Mouse (Mus musculus) embryonic facial prominence, embryonic 11.5 days (tissue): ENCODE measurements around the gene Ppp1r15b. TPM values are rescaled to one million over a fixed set of nuclear protein-coding genes. Genes with fewer than 3 reads are reported as not detected.

Experiments
- ATAC-seq: fragments of 200-750 bp; cut with Nextera tagmentation; replicated peaks from 2 replicates; pipeline ENCODE4 v1.8.0; 2017; ENCODE audit warnings: low read depth; ENCODE audit not compliant: insufficient number of reproducible peaks, low FRiP score, low TSS enrichment
- DNase-seq: peaks from one replicate; pipeline ENCODE4 v3.0.0-alpha.2; 2015; ENCODE audit warnings: low spot score
- H3K27ac ChIP-seq: fragments of 300-500 bp; sonication (generic); replicated peaks from 2 replicates; pipeline ENCODE4 v1.5.1; 2014; ENCODE audit warnings: mild to moderate bottlenecking, low read depth, low read length, control low read depth
- H3K27me3 ChIP-seq: fragments of 300-500 bp; sonication (generic); 2 replicates; pipeline ENCODE4 v1.6.1; 2014; ENCODE audit warnings: mild to moderate bottlenecking, low read length, moderate library complexity, mixed read lengths; ENCODE audit not compliant: control insufficient read depth, insufficient read depth
- H3K36me3 ChIP-seq: fragments of 300-500 bp; sonication (generic); replicated peaks from 2 replicates; pipeline ENCODE4 v1.6.1; 2014; ENCODE audit warnings: low read depth, mild to moderate bottlenecking, low read length, moderate library complexity, mixed read lengths; ENCODE audit not compliant: control insufficient read depth, insufficient read depth
- H3K4me1 ChIP-seq: fragments of 300-500 bp; sonication (generic); 2 replicates; pipeline ENCODE4 v1.6.1; 2014; ENCODE audit warnings: low read length, mixed read lengths; ENCODE audit not compliant: control insufficient read depth, insufficient read depth
- H3K4me2 ChIP-seq: fragments of 300-500 bp; sonication (generic); 2 replicates; pipeline ENCODE4 v1.6.1; 2014; ENCODE audit warnings: low read depth, mild to moderate bottlenecking, control low read depth, low read length, moderate library complexity
- H3K4me3 ChIP-seq: fragments of 300-500 bp; sonication (generic); 2 replicates; pipeline ENCODE4 v1.5.1; 2014; ENCODE audit warnings: low read depth, low read length, control low read depth
- H3K9ac ChIP-seq: fragments of 300-500 bp; sonication (generic); replicated peaks from 2 replicates; pipeline ENCODE4 v1.6.1; 2014; ENCODE audit warnings: mild to moderate bottlenecking, control low read depth, low read length
- H3K9me3 ChIP-seq: fragments of 300-500 bp; sonication (generic); replicated peaks from 2 replicates; pipeline ENCODE4 v1.6.1; 2016; ENCODE audit warnings: mild to moderate bottlenecking, low read length, inconsistent platforms, mixed read lengths; ENCODE audit not compliant: control insufficient read depth
- WGBS: fragments of 180-500 bp; shearing (Covaris S2); extraction: QIAGEN DNeasy Blood & Tissue Kit; methylation state at CpG from one replicate; pipeline ENCODE4 v1.1.7; 2014; 5-methylcytosine and 5-hydroxymethylcytosine counted together
- polyA plus RNA-seq: library from polyadenylated mRNA; unstranded; fragments of >200 nt; fragmentation: Nextera tagmentation; extraction: Ambion mirVana; gene quantifications from 2 replicates; pipeline ENCODE4 v1.2.1, GENCODE M21; 2014

Gene Ppp1r15b
- polyA plus RNA-seq, 1 experiment from 2014 or later, result 42.1 TPM

- H3K36me3 ChIP-seq, result no peaks in the 10 kb centered on the region
- DNase-seq, result no peak
- H3K27ac ChIP-seq, result no peak overlapping the region
Observed at GRCm38 (mm10) chr1:133088196-133088595, 42.7 kb upstream of the Ppp1r15b start.

GRCm38 (mm10) chr1:133089415-133089814, 41.5 kb upstream of the Ppp1r15b start:
- Histone ChIP-seq H3K4me2 (no peak overlapping the region), H3K36me3 (no peaks in the 10 kb centered on the region), H3K4me3 (no peak overlapping the region), H3K4me1 (no peaks in the 10 kb centered on the region), H3K9me3 (no peaks in the 10 kb centered on the region), H3K27ac (no peak overlapping the region), H3K9ac (no peak overlapping the region), H3K27me3 (no peaks in the 10 kb centered on the region)
- WGBS, result 82% methylated on average over 4 of the region's 4 CpGs
- no peak for DNase-seq
- no peak for ATAC-seq

More at GRCm38 (mm10) chr1:133088196-133088595, 42.7 kb upstream of the Ppp1r15b start:
- Histone ChIP-seq H3K4me2 (no peak overlapping the region), H3K27me3 (no peaks in the 10 kb centered on the region), H3K4me1 (peaks cover 2% of the 10 kb centered on the region; the same call in 1 of the 2 replicates), H3K9me3 (no peaks in the 10 kb centered on the region), H3K9ac (no peak overlapping the region), H3K4me3 (no peak overlapping the region)
- WGBS, result 84% methylated on average over 10 of the region's 10 CpGs
- ATAC-seq, result no peak

- no peaks in the 10 kb centered on the region for H3K9me3 ChIP-seq
- H3K9ac ChIP-seq, result no peak overlapping the region
- H3K4me1 ChIP-seq, result no peaks in the 10 kb centered on the region
- DNase-seq (no peak), ATAC-seq (no peak)
- H3K4me3 ChIP-seq, result no peak overlapping the region
- H3K27me3 ChIP-seq, result no peaks in the 10 kb centered on the region
- H3K27ac ChIP-seq, result no peak overlapping the region
- no peak overlapping the region for H3K4me2 ChIP-seq
- 65% methylated on average over 6 of the region's 6 CpGs for WGBS
- H3K36me3 ChIP-seq, result no peaks in the 10 kb centered on the region
Observed at GRCm38 (mm10) chr1:133090641-133091040, 40.3 kb upstream of the Ppp1r15b start.

- no peaks in the 10 kb centered on the region for H3K9me3 ChIP-seq
- DNase-seq, result no peak
- H3K36me3 ChIP-seq, result no peaks in the 10 kb centered on the region
- H3K4me2 ChIP-seq, result no peak overlapping the region
- H3K27me3 ChIP-seq, result no peaks in the 10 kb centered on the region
- H3K4me1 ChIP-seq, result no peaks in the 10 kb centered on the region
- no peak overlapping the region for H3K4me3 ChIP-seq
- WGBS, result 85% methylated on average over 8 of the region's 8 CpGs
- H3K9ac ChIP-seq, result no peak overlapping the region
- ATAC-seq, result no peak
- H3K27ac ChIP-seq, result no peak overlapping the region
Observed at GRCm38 (mm10) chr1:133091483-133091882, 39.5 kb upstream of the Ppp1r15b start.

GRCm38 (mm10) chr1:133093719-133094118, 37.2 kb upstream of the Ppp1r15b start:
- no peaks in the 10 kb centered on the region for H3K27me3 ChIP-seq
- H3K36me3 ChIP-seq, result no peaks in the 10 kb centered on the region
- WGBS, result 89% methylated on average over 7 of the region's 7 CpGs
- ATAC-seq, result no peak
- no peak for DNase-seq
- no peaks in the 10 kb centered on the region for H3K9me3 ChIP-seq
- no peak overlapping the region for H3K4me3 ChIP-seq
- H3K4me1 ChIP-seq, result no peaks in the 10 kb centered on the region
- H3K27ac ChIP-seq, result no peak overlapping the region
- no peak overlapping the region for H3K4me2 ChIP-seq
- H3K9ac ChIP-seq, result no peak overlapping the region

GRCm38 (mm10) chr1:133100980-133101798, 29.8 kb upstream of the Ppp1r15b start:
- H3K27ac ChIP-seq, result no peak overlapping the region
- no peak overlapping the region for H3K4me2 ChIP-seq
- WGBS, result 38% methylated on average over 17 of the region's 17 CpGs
- H3K9me3 ChIP-seq, result no peaks in the 10 kb centered on the region
- DNase-seq, result peak; percentile 81
- no peak for ATAC-seq
- H3K36me3 ChIP-seq, result peaks cover 2% of the 10 kb centered on the region; the same call in 1 of the 2 replicates
- no peak overlapping the region for H3K9ac ChIP-seq
- H3K4me3 ChIP-seq, result no peak overlapping the region
- no peaks in the 10 kb centered on the region for H3K4me1 ChIP-seq
- H3K27me3 ChIP-seq, result no peaks in the 10 kb centered on the region

GRCm38 (mm10) chr1:133102108-133102507, 28.8 kb upstream of the Ppp1r15b start:
- H3K9me3 ChIP-seq, result no peaks in the 10 kb centered on the region
- no peaks in the 10 kb centered on the region for H3K27me3 ChIP-seq
- ATAC-seq (no peak), DNase-seq (no peak)
- no peak overlapping the region for H3K27ac ChIP-seq
- no peak overlapping the region for H3K4me3 ChIP-seq
- no peak overlapping the region for H3K9ac ChIP-seq
- WGBS, result 80% methylated on average over 5 of the region's 5 CpGs
- H3K36me3 ChIP-seq, result peaks cover 2% of the 10 kb centered on the region; the same call in 1 of the 2 replicates
- H3K4me2 ChIP-seq, result no peak overlapping the region
- H3K4me1 ChIP-seq, result no peaks in the 10 kb centered on the region

- H3K27ac ChIP-seq, result no peak overlapping the region
- WGBS, result 96% methylated on average over 7 of the region's 7 CpGs
- H3K4me1 ChIP-seq, result no peaks in the 10 kb centered on the region
- H3K4me2 ChIP-seq, result no peak overlapping the region
- H3K9ac ChIP-seq, result no peak overlapping the region
- H3K4me3 ChIP-seq, result no peak overlapping the region
- H3K27me3 ChIP-seq, result no peaks in the 10 kb centered on the region
- H3K9me3 ChIP-seq, result no peaks in the 10 kb centered on the region
- H3K36me3 ChIP-seq, result peaks cover 2% of the 10 kb centered on the region; the same call in 1 of the 2 replicates
- DNase-seq (no peak), ATAC-seq (no peak)
Observed at GRCm38 (mm10) chr1:133103315-133103714, 27.6 kb upstream of the Ppp1r15b start.
